Mouse (Mus musculus) E14TG2a.4 (cell line): ENCODE measurements around the gene Cd200r1.
A peak's percentile ranks its signal among the peaks of the same experiment; 100 is the strongest.

Experiments
- H3K27me3 ChIP-seq: 2 replicates; pipeline ENCODE4 v1.6.1; 2014; ENCODE audit warnings: low read length, control low read depth; ENCODE audit not compliant: insufficient read depth
- H3K36me3 ChIP-seq: 2 replicates; pipeline ENCODE4 v1.6.1; 2014; ENCODE audit warnings: low read length, control low read depth; ENCODE audit not compliant: insufficient read depth
- H3K4me1 ChIP-seq: replicated peaks from 2 replicates; pipeline ENCODE4 v1.6.1; 2014; ENCODE audit warnings: low read depth, low read length, control low read depth
- H3K4me3 ChIP-seq: replicated peaks from 2 replicates; pipeline ENCODE4 v1.5.1; 2014; ENCODE audit warnings: mild to moderate bottlenecking, low read length
- H3K9me3 ChIP-seq: 2 replicates; pipeline ENCODE4 v1.6.1; 2014; ENCODE audit warnings: low read length, control low read depth
- CTCF ChIP-seq: conservative IDR thresholded peaks from 2 replicates; pipeline ENCODE4 v1.5.1; 2014; ENCODE audit warnings: low read length
- NANOG ChIP-seq: IDR thresholded peaks from 2 replicates; pipeline ENCODE4 v1.6.1; 2014; ENCODE audit warnings: borderline replicate concordance, low read length, mixed read lengths
- POU5F1 ChIP-seq: IDR thresholded peaks from 2 replicates; pipeline ENCODE4 v1.6.1; 2014; ENCODE audit warnings: low read length, borderline replicate concordance

Gene Cd200r1

GRCm38 (mm10) chr16:44724847-44725246 is 40.7 kb upstream of the Cd200r1 start:
- no peak for TF ChIP-seq CTCF
- no peak for TF ChIP-seq NANOG
- TF ChIP-seq POU5F1 = no peak
- Histone ChIP-seq H3K36me3 (peaks cover 45% of the 10 kb centered on the region), H3K4me3 (peak overlapping the region; percentile 94), H3K4me1 (peaks cover 32% of the 10 kb centered on the region), H3K9me3 (no peaks in the 10 kb centered on the region), H3K27me3 (no peaks in the 10 kb centered on the region)

GRCm38 (mm10) chr16:44725286-44726223 is 40.0 kb upstream of the Cd200r1 start:
- TF ChIP-seq NANOG = no peak
- TF ChIP-seq POU5F1 = no peak
- peak; percentile 85 for TF ChIP-seq CTCF

GRCm38 (mm10) chr16:44727525-44727924 is 38.0 kb upstream of the Cd200r1 start:
- H3K4me3 ChIP-seq = no peak overlapping the region
- H3K9me3 ChIP-seq = no peaks in the 10 kb centered on the region
- H3K4me1 ChIP-seq = peaks cover 27% of the 10 kb centered on the region
- TF ChIP-seq CTCF (no peak), NANOG (no peak), POU5F1 (no peak)
- H3K36me3 ChIP-seq = peaks cover 66% of the 10 kb centered on the region
- H3K27me3 ChIP-seq = no peaks in the 10 kb centered on the region

More at GRCm38 (mm10) chr16:44725286-44726223, 40.0 kb upstream of the Cd200r1 start:
- Histone ChIP-seq H3K9me3 (no peaks in the 10 kb centered on the region), H3K4me3 (peak overlapping the region; percentile 94), H3K36me3 (peaks cover 46% of the 10 kb centered on the region), H3K4me1 (peaks cover 32% of the 10 kb centered on the region), H3K27me3 (no peaks in the 10 kb centered on the region)

- no peaks in the 10 kb centered on the region for H3K4me1 ChIP-seq
- H3K9me3 ChIP-seq = no peaks in the 10 kb centered on the region
- no peaks in the 10 kb centered on the region for H3K27me3 ChIP-seq
- no peak overlapping the region for H3K4me3 ChIP-seq
- peaks cover 100% of the 10 kb centered on the region for H3K36me3 ChIP-seq
- no peak for TF ChIP-seq NANOG
- TF ChIP-seq POU5F1 = no peak
- no peak for TF ChIP-seq CTCF
Measured at GRCm38 (mm10) chr16:44734059-44734458, 31.5 kb upstream of the Cd200r1 start.

GRCm38 (mm10) chr16:44735676-44736075 is 29.9 kb upstream of the Cd200r1 start:
- Histone ChIP-seq H3K4me1 (no peaks in the 10 kb centered on the region), H3K36me3 (peaks cover 92% of the 10 kb centered on the region), H3K9me3 (no peaks in the 10 kb centered on the region), H3K27me3 (no peaks in the 10 kb centered on the region), H3K4me3 (no peak overlapping the region)
- TF ChIP-seq CTCF = no peak
- TF ChIP-seq POU5F1 = no peak
- TF ChIP-seq NANOG = no peak

- Histone ChIP-seq H3K9me3 (no peaks in the 10 kb centered on the region), H3K36me3 (peaks cover 88% of the 10 kb centered on the region), H3K27me3 (no peaks in the 10 kb centered on the region), H3K4me3 (no peak overlapping the region), H3K4me1 (no peaks in the 10 kb centered on the region)
- TF ChIP-seq POU5F1 = no peak
- no peak for TF ChIP-seq NANOG
- no peak for TF ChIP-seq CTCF
Measured at GRCm38 (mm10) chr16:44736118-44736517, 29.4 kb upstream of the Cd200r1 start.

- no peaks in the 10 kb centered on the region; the same call in 1 of the 2 replicates for H3K27me3 ChIP-seq
Measured at GRCm38 (mm10) chr16:44742753-44743152, 22.8 kb upstream of the Cd200r1 start.

GRCm38 (mm10) chr16:44745471-44745865 is 20.1 kb upstream of the Cd200r1 start:
- Histone ChIP-seq H3K27me3 (no peaks in the 10 kb centered on the region; the same call in 1 of the 2 replicates), H3K4me3 (peak overlapping the region; percentile 89), H3K9me3 (no peaks in the 10 kb centered on the region), H3K4me1 (peaks cover 21% of the 10 kb centered on the region), H3K36me3 (peaks cover 26% of the 10 kb centered on the region)
- TF ChIP-seq NANOG (no peak), POU5F1 (no peak), CTCF (no peak)

More at GRCm38 (mm10) chr16:44742753-44743152, 22.8 kb upstream of the Cd200r1 start:
- no peaks in the 10 kb centered on the region for H3K9me3 ChIP-seq
- peaks cover 47% of the 10 kb centered on the region for H3K36me3 ChIP-seq
- TF ChIP-seq POU5F1 (no peak), NANOG (no peak), CTCF (no peak)
- H3K4me3 ChIP-seq = no peak overlapping the region
- H3K4me1 ChIP-seq = peaks cover 21% of the 10 kb centered on the region
